Mouse (Mus musculus) lung, adult 2 months (tissue): ENCODE data around the gene Ube3c.

Experiments used
- CTCF ChIP-seq: fragments of 200-500 bp; IDR thresholded peaks from 2 replicates; pipeline ENCODE4 v1.5.1; 2011; ENCODE audit warnings: mild to moderate bottlenecking, low read length, control low read depth; ENCODE audit not compliant: insufficient read depth
- POLR2A ChIP-seq: fragments of 200-500 bp; IDR thresholded peaks from 2 replicates; pipeline ENCODE4 v1.6.1; 2011; ENCODE audit warnings: low read depth, mild to moderate bottlenecking, control low read depth, low read length, borderline replicate concordance; ENCODE audit errors: extremely low read depth

DNA sequence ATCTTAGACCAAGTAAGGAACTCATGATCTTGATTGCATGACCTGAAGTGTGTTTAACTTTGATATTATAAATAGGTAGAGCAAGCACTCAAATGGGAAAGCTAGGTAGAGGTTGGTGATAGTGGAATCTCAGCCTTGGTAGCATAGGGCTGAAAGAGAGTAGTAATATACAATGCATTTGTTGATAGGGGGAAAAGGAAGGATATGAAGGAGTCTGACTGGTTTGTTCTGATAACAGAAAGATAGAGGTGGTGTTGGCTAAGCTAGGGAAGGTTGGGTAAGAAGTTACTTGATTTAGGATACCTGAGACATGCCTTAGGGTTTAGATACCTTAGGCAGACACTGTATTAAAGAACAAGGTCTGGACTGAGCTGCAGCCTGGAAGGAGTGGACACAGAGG, 82.7 kb downstream of the Ube3c start:
- TF ChIP-seq CTCF (no peak), POLR2A (no peak)
